Mouse (Mus musculus) frontal cortex, postnatal 36 days (tissue): ENCODE measurements at regions not wholly inside any gene's neighbourhood (a gene's known extent, or its start where the extent isn't known, plus 50 kb on each side); places are given as distances from the start of the nearest gene placed in this dataset.

Source experiments
- DNase-seq, 2 experiments: peaks; one replicate each; pipeline ENCODE4 v3.0.0; 2022; ENCODE audit warnings: low spot score in 2 of 2

- DNase-seq, result no peak
Observed at GRCm38 (mm10) chr3:34466312-34466711, 183.9 kb upstream of the Sox2 start.

- no peak for DNase-seq
Observed at GRCm38 (mm10) chr3:34465040-34465831, 185.0 kb upstream of the Sox2 start.

GRCm38 (mm10) chr3:34458766-34459165, 191.4 kb upstream of the Sox2 start:
- DNase-seq, result no peak

GRCm38 (mm10) chr3:34457821-34458220, 192.4 kb upstream of the Sox2 start:
- no peak for DNase-seq

GRCm38 (mm10) chr3:34456488-34457433, 193.4 kb upstream of the Sox2 start:
- DNase-seq, result no peak

GRCm38 (mm10) chr3:34454026-34454624, 196.1 kb upstream of the Sox2 start:
- no peak for DNase-seq

GRCm38 (mm10) chr3:34445354-34445753, 204.9 kb upstream of the Sox2 start:
- peak; percentile 24 to 57 for DNase-seq

- DNase-seq, result no peak
Observed at GRCm38 (mm10) chr3:34444802-34445201, 205.4 kb upstream of the Sox2 start.

GRCm38 (mm10) chr3:34443731-34444628, 206.2 kb upstream of the Sox2 start:
- peak; percentile 54 to 73 for DNase-seq

- DNase-seq, result no peak
Observed at GRCm38 (mm10) chr3:34443307-34443706, 206.9 kb upstream of the Sox2 start.

GRCm38 (mm10) chr3:34441792-34442191, 208.4 kb upstream of the Sox2 start:
- DNase-seq, result no peak

GRCm38 (mm10) chr3:34441266-34441665, 208.9 kb upstream of the Sox2 start:
- DNase-seq, result peak; percentile 13 to 60

GRCm38 (mm10) chr3:34434901-34435300, 215.3 kb upstream of the Sox2 start:
- DNase-seq, result no peak

GRCm38 (mm10) chr3:34427967-34428366, 222.2 kb upstream of the Sox2 start:
- DNase-seq, result no peak

GRCm38 (mm10) chr3:34427495-34427894, 222.7 kb upstream of the Sox2 start:
- no peak for DNase-seq

- DNase-seq, result no peak
Observed at GRCm38 (mm10) chr3:34426955-34427354, 223.2 kb upstream of the Sox2 start.

GRCm38 (mm10) chr3:34411915-34412306, 238.3 kb upstream of the Sox2 start:
- no peak for DNase-seq

- peak in 1 of 2 experiments; percentile 16 for DNase-seq
Observed at GRCm38 (mm10) chr3:34411142-34411914, 238.9 kb upstream of the Sox2 start.

GRCm38 (mm10) chr3:34403586-34403985, 246.6 kb upstream of the Sox2 start:
- peak in 1 of 2 experiments; percentile 19 for DNase-seq

GRCm38 (mm10) chr3:34391275-34391674, 258.9 kb upstream of the Sox2 start:
- DNase-seq, result no peak
